Mouse (Mus musculus) adrenal gland, adult 2 months (tissue): ENCODE results near the gene Olfr206. TPM values are rescaled to one million over a fixed set of nuclear protein-coding genes. Genes with fewer than 3 reads are reported as not detected.
"Not testable (repeated sequence)": the region's sequence is repeated elsewhere in the genome, so short reads cannot be mapped to it uniquely, and the experiment has no call there.

Source experiments
- DNase-seq: peaks from one replicate; pipeline ENCODE4 v3.0.0; 2021
- long read RNA-seq: library from polyadenylated mRNA; stranded (forward); transcript quantifications from one replicate; pipeline ENCODE4 v2.0.0, GENCODE M21; 2021
- polyA plus RNA-seq: library from polyadenylated mRNA; depleted of rRNA; stranded (reverse); fragments of >200 nt; gene quantifications from 2 replicates; pipeline ENCODE4 v1.2.3, GENCODE M21; 2012; rRNA removed
- total RNA-seq, 2 experiments: library from RNA; stranded (reverse); gene quantifications; 2 replicates each; pipeline ENCODE4 v1.2.3; 2021

The Olfr206 gene
- total RNA-seq (not detected), polyA plus RNA-seq (not detected in 2 replicates)
- long read RNA-seq: 0 reads

- no peak for DNase-seq
Measured at GRCm38 (mm10) chr16:59349146-59349545, at the start of gene Olfr206. Gene Olfr206 (minus strand): TSS chr16:59349246.

DNA sequence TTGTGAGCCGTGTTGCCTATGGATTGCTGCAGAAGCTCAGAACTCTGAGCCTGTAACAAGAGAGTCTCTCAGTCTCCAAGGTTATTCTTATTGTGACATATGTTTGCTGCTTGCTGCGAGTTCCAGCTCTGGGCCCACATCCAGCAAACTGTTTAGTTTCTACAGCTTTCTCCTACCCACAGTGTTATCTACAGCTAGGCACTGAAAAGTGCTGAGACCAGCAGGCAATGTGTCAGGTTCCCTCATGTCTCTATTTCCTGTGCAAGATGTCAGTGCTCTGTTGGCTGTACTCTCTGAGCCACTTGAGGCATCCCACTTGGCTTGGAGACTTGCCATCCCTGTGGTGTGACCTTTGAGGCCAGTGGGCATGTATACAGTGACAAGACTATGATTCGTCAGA is 44.3 kb upstream of the Olfr206 start:
- DNase-seq: no peak

DNA sequence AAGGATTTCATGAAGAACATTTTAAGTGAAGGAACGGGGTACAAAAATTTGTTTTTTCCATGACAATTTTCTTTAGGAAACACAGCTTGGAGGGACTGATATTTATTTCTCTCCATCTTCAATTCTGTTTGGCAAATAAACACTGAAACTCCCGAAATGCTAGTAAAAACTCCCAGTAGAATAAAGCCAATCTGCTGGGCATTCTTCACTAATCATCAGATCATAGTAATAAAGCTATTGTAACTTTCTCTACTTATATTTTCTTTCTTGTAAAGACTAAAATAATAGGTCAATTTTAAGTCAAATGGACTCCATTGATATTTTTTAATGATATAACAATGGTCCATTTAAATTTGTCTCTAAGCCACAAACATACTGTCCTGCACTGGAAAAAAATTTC is 14.8 kb upstream of the Olfr206 start, which contains the start of gene Olfr209:
TSS of gene Olfr209 (minus strand) at position 101 of the 400 bp plus-strand sequence.
- no peak for DNase-seq

- DNase-seq: no peak
Measured at GRCm38 (mm10) chr16:59331038-59331437, 18.0 kb downstream of the Olfr206 start, which contains the start of gene Olfr205. Gene Olfr205 (minus strand): TSS chr16:59331138.

GRCm38 (mm10) chr16:59323262-59323661 is 25.8 kb downstream of the Olfr206 start:
- DNase-seq: not testable (repeated sequence)

DNA sequence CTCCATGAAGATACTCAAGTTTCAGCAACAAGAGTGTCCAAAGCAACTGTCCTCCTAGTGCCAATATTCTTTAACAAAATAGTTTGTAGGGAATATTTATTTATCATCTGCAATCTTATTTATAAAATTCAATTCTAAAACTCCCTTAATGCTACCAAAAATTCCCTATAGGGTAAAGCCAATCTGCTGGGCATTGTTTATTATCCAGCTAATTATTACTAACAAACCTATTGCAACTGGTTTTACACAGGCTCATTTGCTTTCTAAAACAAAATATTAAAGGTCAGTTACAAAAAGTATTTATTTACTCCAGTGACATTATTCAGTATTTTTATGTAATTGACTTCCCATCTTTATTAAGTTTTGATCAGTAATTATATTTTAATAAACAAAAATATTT is 30.9 kb downstream of the Olfr206 start, which contains the start of gene Olfr204:
TSS of gene Olfr204 (minus strand) at position 101 of the 400 bp plus-strand sequence.
- DNase-seq: no peak

DNA sequence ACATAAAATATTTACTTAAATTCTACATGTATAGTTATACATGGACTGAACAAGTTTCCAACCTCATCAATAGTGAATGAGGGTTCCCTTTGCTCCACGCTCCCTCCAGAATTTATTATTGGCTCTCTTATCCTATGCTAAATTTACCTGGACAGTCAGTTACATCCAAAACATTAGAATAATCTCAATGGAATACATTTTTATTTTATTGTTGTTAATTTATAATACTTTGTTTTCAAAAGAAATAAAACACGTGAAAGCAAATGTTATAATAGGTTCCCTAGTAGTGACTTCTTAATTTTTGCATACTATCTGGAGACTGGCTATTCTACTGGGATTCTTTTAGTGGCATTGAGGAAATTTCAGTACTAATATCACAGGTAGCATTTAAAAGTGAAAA is 50.5 kb downstream of the Olfr206 start, which contains the start of gene Olfr203:
TSS of gene Olfr203 (plus strand) at position 301 of the 400 bp plus-strand sequence.
- no peak for DNase-seq

Other genes with a start within 250 kb of the Olfr206 start
- not detected for gene Olfr193, start 237.4 kb downstream of the Olfr206 start, total RNA-seq
- not detected in 2 replicates for gene Olfr193, start 237.4 kb downstream of the Olfr206 start, polyA plus RNA-seq
- gene Olfr194, start 228.2 kb downstream of the Olfr206 start, total RNA-seq: not detected
- gene Olfr194, start 228.2 kb downstream of the Olfr206 start, polyA plus RNA-seq: not detected in 2 replicates
- not detected for gene Olfr195, start 202.2 kb downstream of the Olfr206 start, total RNA-seq
- gene Olfr195, start 202.2 kb downstream of the Olfr206 start, polyA plus RNA-seq: not detected in 2 replicates
- not detected for gene Olfr196, start 178.8 kb downstream of the Olfr206 start, total RNA-seq
- not detected in 2 replicates for gene Olfr196, start 178.8 kb downstream of the Olfr206 start, polyA plus RNA-seq
- gene Olfr198, start 145.7 kb downstream of the Olfr206 start, total RNA-seq: not detected
- gene Olfr198, start 145.7 kb downstream of the Olfr206 start, polyA plus RNA-seq: not detected in 2 replicates
- not detected for gene Olfr199, start 129.5 kb downstream of the Olfr206 start, total RNA-seq
- gene Olfr199, start 129.5 kb downstream of the Olfr206 start, polyA plus RNA-seq: not detected in 2 replicates
- not detected for gene Olfr201, start 76.6 kb downstream of the Olfr206 start, total RNA-seq
- not detected in 2 replicates for gene Olfr201, start 76.6 kb downstream of the Olfr206 start, polyA plus RNA-seq
- gene Olfr202, start 62.5 kb downstream of the Olfr206 start, total RNA-seq: not detected
- gene Olfr202, start 62.5 kb downstream of the Olfr206 start, polyA plus RNA-seq: not detected in 2 replicates
- not detected for gene Olfr203, start 50.4 kb downstream of the Olfr206 start, total RNA-seq
- not detected in 2 replicates for gene Olfr203, start 50.4 kb downstream of the Olfr206 start, polyA plus RNA-seq
- not detected for gene Olfr204, start 31.0 kb downstream of the Olfr206 start, total RNA-seq
- gene Olfr204, start 31.0 kb downstream of the Olfr206 start, polyA plus RNA-seq: not detected in 2 replicates
- not detected for gene Olfr205, start 18.1 kb downstream of the Olfr206 start, total RNA-seq
- not detected in 2 replicates for gene Olfr205, start 18.1 kb downstream of the Olfr206 start, polyA plus RNA-seq
- not detected for gene Olfr209, start 14.7 kb upstream of the Olfr206 start, total RNA-seq
- gene Olfr209, start 14.7 kb upstream of the Olfr206 start, polyA plus RNA-seq: not detected in 2 replicates
- not detected for gene Gabrr3, start 58.1 kb upstream of the Olfr206 start, total RNA-seq
- not detected in 2 replicates for gene Gabrr3, start 58.1 kb upstream of the Olfr206 start, polyA plus RNA-seq
- gene Riox2, start 122.5 kb upstream of the Olfr206 start, total RNA-seq: 10 to 100 TPM; 18.9 to 24.9 TPM
- gene Riox2, start 122.5 kb upstream of the Olfr206 start, polyA plus RNA-seq: 2.3 and 4.5 TPM in 2 replicates